Mouse (Mus musculus): ENCODE results near the gene Camta1. TPM values are rescaled to one million over a fixed set of nuclear protein-coding genes. Genes with fewer than 3 reads are reported as not detected.

Gene Camta1
- total RNA-seq, 2 experiments from 2014 or later: 194 to 203 TPM

DNA sequence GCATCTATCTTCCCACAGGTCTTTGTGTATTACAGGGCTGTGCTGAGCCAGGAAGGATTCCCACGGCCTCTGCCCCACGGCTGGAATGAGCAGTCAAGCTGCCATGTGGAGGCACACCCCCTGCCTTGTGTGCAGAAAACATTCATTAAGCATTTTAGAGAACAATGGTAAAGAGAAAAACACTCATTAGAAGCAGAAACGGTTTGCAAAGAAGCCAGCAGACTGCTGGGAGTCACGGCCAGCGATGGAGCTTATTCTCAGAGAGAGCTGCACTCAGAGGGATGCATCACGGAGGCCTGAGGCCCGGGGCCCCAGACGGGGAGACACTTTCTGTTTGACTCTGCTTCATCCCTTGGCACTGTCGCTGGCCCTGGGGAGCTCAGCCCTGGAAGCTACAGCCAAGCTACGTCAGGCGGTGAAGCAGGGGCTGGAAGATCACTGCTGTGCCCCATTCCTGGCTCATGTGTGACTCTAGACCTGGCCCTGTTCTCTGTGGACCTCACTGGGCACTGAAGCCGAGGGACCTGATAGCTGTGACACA, 575.7 kb downstream of the Camta1 start:
- intact Hi-C loops (cut with DNase I): no loop called here
- no peak for DNase-seq (ENCODE audit: low spot score in 2 of 2)

DNA sequence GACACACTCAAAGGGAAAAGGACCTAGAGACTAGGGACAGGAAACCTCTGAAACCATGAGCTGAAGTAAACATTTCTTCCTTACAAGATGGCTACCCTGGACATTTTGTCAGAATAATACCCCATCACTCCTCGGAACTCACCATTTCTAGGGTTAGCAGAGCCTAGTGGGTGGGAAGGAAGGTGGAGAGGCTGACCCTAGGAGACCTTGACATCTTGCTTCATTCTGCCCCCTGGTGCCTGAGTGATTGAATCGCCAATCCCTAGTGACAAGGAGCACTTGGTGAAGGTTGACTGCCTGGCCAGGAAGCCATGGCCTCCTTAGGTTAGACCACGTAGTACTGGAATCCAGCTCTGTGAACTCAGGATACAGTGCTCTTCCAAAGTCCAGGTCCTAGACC, 576.2 kb downstream of the Camta1 start:
- intact Hi-C loops (cut with DNase I): no loop called here

DNA sequence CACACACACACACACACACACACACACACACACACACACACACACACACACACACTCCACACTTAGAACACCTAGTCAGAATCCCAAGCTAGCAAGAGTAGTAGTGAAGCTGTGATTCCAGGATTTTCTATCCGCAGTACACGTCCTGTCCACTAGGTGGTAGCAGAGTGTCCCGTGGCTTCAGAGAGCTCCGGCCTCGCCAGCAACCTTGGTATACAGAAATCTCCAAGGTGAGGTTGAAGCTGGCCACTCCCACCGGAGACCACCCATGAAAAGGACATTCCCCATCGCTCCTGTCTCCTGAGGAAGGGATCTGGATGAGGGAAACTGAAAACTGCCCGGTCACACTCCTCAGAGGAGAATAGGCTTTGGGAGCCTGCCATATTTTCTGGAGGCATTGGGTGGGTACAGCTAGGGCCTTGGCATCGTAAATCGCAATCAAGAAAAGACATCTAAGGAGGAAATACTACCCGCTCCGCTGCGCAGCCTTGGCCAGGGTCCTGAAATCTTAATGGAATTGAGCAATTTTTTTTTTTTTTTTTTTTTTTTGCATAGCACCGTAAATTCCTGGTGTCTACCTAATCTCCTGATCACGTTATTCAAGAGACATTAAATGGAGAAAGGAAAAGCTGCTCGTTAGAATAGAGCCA, 578.5 kb downstream of the Camta1 start:
- peak; percentile 62 to 80 for DNase-seq (ENCODE audit: low spot score in 2 of 2)
- intact Hi-C loops (cut with DNase I): no loop called here

More for the DNA sequence above, 576.2 kb downstream of the Camta1 start:
- DNase-seq (ENCODE audit: low spot score in 2 of 2): no peak

DNA sequence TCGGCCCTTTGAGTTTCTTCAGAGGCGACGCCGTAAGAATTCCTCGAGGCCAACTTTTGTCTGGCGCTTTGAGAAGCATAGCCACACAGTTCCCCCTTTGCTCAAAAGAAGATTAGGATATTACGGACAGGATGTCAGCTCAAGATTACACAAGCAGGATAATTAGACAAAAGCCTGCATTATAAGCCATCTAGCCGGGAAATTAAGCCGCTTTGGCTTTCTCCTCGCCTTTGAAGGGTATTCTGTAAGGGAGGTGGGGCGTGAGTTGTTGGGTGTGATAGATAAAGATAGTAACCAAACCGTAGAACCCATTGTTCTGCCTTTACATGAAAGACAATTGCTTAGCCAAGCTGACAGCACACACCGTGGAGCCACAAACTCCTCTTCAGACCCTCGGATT, 579.6 kb downstream of the Camta1 start:
- no peak for DNase-seq (ENCODE audit: low spot score in 2 of 2)
- intact Hi-C loops (cut with DNase I): no loop called here

DNA sequence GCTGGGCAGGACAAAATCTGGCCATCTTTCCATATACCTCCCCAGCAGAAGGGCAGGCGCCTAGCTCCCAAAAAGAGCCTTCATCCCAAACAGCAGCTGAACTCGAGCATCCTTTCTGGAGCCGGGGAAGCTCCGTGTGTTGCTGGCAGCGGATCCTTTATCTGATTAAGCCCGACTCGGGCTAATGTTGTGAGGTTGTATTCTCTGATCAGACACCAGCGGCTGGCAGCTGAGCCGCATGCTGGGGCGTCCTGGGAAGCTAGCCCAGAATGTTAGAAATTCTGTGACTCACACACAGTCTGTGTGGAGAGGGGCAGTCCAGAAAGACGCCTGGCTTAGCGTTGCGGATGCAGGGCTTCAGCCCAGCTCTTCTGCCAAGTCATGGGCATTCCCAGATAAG, 586.4 kb downstream of the Camta1 start:
- intact Hi-C loops (cut with DNase I): loop anchor here (10.0 kb wide), 1 partner anchor 110 kb away; no protein-coding TSS in a partner anchor
- DNase-seq (ENCODE audit: low spot score in 2 of 2): peak; percentile 77 to 81

DNA sequence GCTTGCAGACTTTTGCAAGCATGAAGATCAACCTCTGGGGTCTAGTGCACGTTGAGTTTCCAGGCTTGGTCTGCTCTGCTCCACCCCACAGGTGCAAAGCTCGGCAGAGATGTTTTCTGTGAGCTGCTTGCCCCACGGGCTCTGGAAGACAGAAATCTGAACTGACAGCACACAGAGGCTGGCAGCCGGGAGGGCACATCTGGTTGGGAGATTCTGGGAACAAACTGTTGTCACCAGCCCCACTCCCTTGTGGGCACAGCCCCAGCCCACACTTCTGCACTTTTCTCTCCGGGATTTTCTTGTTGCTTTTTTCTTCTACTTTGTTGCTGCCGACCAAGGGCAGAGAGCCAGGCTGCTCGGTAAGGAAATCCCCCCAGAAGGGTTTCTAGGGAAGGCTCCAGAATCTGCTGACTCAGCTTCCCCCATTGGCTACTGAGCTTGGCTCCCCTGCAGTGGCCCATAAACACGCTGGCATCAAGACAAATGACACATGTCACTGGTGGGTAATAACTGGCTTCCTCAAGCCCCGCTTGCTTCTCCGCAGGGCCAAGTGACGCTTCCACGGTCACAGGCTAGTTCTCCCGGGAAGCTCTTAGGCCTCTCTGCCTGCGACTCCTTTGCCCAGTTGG, 597.8 kb downstream of the Camta1 start:
- intact Hi-C loops (cut with DNase I): no loop called here
- peak in 1 of 2 experiments; percentile 46 for DNase-seq (ENCODE audit: low spot score in 2 of 2)

DNA sequence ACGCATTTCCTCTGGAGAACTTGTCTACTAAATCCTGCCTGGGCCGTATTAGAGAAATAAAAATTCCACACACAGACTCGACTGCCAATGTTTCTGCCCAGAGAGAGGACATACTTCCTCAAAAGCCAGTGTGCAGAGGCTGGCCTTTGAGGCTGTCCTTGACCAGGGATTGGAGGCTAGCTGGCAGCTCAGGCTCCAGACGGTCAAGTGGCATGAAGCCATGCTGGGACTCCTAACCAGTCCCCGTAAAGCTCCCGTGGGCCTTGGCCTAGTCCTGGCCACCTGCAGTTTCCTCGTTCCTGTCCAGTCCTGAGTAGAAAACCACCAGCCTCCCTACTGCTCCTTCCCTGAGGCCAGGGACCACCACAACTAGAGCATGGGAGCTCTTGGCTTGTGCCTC, 598.6 kb downstream of the Camta1 start:
- no peak for DNase-seq (ENCODE audit: low spot score in 2 of 2)
- intact Hi-C loops (cut with DNase I): no loop called here

DNA sequence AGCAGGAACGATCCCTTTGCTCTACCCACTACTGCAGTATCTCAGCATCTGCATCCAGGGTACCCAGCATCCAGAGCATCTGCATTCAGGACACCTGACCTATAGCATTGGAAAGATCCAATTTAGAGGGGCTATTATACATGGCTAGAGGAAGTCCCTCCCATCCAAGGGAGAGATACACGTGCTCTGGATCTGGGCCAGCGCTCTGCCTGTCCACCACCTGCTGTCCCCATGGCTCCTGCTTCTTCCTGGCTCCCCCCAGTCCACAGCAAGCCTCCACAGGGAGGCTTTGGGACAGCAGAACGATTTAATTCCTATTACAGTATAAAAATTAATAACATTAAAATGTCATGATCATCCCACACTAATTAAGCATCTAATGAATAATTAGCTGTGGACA, 605.1 kb downstream of the Camta1 start:
- intact Hi-C loops (cut with DNase I): no loop called here

DNA sequence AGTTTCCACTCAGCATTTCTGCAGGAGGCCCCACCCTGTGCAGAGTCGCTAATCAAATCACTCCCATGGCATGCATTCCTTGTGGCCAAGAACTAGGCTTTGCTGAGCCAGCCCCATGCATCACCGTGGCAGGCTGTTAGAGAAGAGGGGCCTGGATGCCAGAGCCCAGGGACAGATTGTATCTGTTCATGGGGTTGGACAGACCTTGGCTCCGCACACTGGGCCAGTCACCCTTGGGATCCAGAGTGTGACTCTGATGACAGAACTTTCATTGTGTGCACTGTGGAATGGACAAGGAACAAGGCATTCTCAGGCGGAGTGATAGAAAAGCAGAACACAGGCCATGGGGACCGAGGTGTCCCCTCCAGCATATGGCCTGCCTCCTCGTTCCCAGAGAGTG, 610.9 kb downstream of the Camta1 start:
- no peak for DNase-seq (ENCODE audit: low spot score in 2 of 2)
- intact Hi-C loops (cut with DNase I): no loop called here

More for the DNA sequence above, 605.1 kb downstream of the Camta1 start:
- no peak for DNase-seq (ENCODE audit: low spot score in 2 of 2)

DNA sequence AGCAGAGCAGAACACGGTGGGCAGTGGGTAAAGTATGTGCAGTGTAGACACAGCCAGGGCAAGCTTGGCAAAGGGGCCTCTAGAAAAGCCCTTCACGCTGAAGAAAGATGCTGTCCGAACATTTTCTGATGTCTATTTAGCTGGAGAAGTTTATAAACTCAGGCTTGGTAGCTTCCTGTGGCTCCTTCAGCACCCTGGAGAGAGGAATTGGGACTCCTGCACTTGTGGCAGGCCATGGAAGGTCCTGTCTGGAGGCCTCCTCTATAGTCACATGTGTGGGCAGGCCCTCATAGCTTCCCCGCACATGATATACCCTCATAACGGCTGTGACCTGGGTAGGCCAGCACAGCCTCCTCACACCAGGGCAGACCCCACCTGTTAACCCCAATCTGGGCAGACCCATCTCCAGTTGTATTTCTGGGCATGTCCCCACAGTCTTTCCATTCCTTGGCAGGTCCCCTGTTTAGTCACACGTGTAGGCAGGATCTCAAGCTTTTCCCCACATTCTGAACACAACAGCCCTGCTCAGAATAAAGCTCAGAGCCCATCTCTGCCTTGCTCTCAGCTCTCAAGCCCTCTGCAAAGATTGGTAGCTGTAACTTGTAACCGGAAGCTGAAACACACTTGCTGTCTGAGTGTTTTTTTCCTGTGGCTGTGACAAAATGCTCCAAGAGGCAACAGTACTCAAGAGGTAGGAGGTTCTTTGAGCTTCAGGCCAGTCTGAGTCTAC, 616.4 kb downstream of the Camta1 start:
- intact Hi-C loops (cut with DNase I): no loop called here
- DNase-seq (ENCODE audit: low spot score in 2 of 2): no peak

DNA sequence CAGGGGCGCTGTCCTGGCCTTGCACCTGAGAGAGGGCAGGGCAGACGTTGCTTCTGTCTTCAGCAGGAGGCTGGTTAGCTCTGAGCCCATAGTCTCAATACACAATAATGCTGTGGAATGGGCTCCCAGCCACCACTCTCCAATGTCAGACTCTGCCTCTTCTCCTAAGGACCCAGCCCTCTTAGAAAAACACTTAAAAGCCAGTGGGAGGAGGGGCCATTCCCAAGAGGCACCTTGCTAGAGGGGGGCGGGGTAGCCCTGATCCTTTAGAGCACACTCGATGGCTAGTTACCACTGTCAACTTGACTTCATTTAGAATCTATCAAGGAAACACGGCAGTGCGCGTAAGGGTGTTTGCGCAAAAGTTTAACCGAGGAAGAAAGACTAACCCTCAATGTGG, 618.2 kb downstream of the Camta1 start:
- intact Hi-C loops (cut with DNase I): no loop called here
- no peak for DNase-seq (ENCODE audit: low spot score in 2 of 2)

DNA sequence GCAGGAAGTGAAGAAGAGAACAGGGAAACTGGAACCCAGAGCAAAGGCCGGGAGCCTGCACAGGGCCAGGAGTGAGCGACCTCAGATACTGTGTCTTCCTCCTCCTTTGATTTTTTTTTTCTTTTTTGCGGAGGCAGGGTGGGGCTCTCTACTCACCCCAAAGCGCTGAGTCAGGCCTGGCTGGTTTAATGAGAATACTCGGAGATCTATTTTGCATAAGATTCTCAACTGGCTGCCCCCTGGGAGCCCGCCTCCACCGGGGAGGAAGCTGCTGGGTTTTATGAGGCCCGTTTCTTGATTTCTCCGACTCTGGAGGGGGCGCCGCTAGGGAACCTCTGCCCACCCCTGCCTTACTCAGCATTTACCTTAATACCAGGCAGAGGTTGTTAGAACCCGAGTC, 618.9 kb downstream of the Camta1 start:
- no peak for DNase-seq (ENCODE audit: low spot score in 2 of 2)
- intact Hi-C loops (cut with DNase I): no loop called here

DNA sequence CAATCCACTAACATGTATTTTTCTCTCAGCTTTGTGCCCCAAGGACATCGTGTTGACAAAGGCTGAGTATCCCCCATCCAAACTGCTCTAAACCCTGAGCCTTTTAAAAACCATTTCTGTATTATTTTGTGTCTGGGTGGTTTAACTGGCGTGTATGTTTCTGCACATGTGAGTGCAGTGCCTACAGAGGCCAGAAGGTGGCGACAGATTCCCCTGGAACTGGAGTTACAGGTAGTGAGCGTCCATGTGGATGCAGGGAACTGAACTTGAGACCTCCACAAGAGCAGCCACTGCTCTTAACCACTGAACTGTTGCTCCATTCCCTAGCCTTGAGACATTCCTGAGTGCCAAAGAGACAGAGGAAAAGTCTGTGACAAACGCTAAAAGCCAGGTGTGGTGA, 621.2 kb downstream of the Camta1 start:
- intact Hi-C loops (cut with DNase I): no loop called here
- no peak for DNase-seq (ENCODE audit: low spot score in 2 of 2)

DNA sequence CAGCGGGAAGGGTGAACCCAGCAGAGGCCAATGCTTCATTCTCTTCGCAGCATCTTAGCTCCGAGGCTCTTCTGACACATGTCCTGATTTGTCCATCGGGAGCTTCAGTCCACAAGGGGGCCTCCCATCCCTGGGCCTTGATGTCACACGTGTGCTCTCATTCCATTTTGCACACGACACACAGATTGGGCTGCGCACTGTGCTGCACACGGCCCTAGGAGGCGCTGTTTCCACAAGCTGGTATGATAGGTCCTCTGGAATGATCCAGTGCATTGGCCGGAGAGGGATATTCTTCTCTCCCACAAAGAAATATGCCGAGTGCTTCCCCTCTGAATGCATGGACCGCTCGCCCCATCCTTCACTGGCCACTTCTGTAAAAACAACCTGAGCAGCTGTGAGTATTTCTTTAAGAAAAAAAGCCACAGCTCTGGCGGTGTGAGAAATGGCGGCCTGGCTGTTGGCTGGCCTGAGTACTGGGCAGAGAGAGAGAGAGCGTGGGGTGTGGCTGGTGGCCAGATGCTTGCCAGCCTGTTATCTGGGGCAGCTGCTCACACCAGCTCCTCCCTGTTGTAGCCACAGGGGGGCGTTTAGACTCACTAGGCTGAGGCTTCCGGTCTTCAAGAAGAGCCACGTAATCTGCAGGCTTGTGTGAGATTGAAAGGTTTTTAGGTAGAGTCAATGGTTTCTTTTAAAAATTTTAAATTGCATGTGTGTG, 622.5 kb downstream of the Camta1 start:
- peak; percentile 32 to 68 for DNase-seq (ENCODE audit: low spot score in 2 of 2)
- intact Hi-C loops (cut with DNase I): no loop called here

DNA sequence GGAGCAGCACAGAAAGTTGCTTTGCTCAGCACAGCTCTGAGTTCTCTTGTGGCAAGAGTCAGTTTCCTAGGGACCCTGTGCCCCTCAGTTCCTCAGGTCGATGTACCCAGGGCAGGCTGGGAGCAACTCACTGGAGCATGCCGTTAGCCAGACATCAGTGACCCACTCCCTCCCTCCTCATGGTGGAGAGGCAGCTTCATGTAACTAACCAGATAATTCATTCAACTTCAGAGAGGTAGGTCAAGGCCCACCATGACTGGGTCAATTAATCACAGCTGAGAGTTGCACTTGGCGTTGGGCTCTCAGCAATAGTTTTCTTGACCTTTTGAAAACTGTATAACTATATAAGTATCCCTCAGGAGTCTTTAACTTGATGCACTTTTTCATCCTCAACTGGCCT, 624.2 kb downstream of the Camta1 start:
- intact Hi-C loops (cut with DNase I): no loop called here
- DNase-seq (ENCODE audit: low spot score in 2 of 2): no peak

DNA sequence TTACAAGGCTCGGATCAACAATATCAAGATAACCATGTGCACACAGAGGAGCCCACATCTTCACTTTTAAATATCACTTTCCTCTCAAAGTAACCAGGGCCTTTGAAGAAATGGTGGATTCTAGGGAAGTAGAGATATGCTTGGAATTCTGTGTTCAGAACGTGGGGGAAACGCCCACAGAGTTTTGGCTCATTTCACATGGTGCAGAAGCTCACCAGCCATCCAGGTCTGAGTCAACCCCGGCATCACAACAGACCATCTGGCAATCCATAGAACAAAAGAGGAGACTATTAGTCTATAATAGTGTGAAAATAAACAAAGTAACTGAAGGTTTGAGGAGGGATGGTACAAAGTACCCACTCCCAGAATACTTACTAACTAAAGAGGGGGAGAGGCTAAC, 626.7 kb downstream of the Camta1 start:
- intact Hi-C loops (cut with DNase I): no loop called here
- DNase-seq (ENCODE audit: low spot score in 2 of 2): no peak

DNA sequence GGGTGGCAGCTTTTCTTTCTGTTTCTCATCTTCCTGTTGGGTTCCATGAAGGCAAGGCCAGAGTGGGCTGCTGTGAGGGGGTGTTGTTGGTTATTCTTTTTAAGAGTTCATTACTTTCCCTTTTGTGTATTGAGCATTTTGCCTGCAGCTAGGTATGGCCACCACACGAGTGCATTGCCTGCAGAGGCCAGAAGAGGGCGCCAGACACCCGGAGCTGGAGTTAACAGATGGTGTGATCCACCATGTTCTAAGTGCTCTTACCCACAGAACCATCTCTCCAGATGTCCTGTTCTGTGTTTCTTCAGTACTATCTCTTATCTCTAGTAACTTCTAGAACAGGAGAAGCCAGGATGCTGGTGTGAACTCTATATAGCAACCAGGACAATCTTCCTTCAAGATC, 629.6 kb downstream of the Camta1 start:
- no peak for DNase-seq (ENCODE audit: low spot score in 2 of 2)
- intact Hi-C loops (cut with DNase I): no loop called here

DNA sequence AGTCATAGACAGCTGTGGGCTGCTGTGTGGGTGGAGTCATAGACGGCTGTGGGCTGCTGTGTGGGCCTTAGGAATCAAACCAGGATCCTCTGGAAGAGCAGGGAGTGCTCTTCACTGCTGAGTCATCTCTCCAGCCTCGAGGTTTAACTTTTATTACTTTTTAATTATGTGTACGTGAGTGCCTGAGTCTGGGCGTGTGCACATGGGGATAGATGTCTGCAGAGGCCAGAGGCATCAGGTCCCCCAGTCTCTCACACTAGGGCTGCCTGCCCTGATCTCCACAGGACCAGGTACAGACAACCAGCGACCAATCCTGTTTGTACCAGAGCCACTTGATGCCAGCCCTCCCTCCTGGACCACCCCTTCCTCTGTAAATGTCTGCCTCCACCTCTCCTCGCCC, 632.6 kb downstream of the Camta1 start:
- intact Hi-C loops (cut with DNase I): no loop called here
- no peak for DNase-seq (ENCODE audit: low spot score in 2 of 2)

DNA sequence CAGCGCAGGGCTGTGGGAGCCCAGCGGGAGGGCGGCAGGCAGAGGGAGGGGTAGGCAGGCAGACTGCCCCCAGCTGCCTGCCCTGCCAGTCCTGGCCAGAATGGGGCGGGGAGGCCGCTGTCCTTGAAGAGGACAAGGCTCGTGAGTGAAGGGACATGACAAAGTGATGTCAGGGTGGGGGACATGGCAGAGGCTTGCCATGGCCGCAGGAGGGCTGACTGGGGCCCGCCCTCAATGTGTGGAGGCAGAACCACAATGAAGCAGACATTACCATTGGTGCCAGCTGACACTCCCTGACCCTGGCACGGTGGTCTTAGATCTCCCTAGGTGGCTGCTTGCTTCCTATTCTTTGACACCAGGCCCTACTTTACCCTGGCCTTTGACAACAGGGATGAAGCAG, 635.2 kb downstream of the Camta1 start:
- intact Hi-C loops (cut with DNase I): no loop called here
- DNase-seq (ENCODE audit: low spot score in 2 of 2): no peak

DNA sequence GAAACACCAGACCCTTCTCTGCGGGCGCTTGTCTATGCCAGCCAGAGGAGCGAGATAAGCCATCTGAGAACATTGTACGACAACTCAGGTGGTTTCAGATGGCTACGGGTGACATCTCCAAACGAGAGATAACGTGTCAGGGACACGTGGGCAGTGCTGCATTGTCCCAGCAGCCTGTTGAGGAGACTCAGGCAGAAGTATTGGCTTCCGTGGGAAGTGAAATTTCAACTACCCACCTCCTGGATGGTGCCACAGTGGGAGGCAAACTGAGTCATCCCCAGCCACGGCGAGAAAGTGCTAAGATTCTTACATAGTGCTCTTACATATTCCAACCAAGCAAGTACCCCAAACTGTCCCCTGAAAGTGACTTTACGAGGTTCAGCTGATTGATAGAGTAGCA, 637.7 kb downstream of the Camta1 start:
- DNase-seq (ENCODE audit: low spot score in 2 of 2): peak; percentile 57 to 64
- intact Hi-C loops (cut with DNase I): no loop called here

Measured in left cerebral cortex, postnatal 14 days (tissue).